8 mouse cellular contexts compared by ENCODE assay signal in genomic region chr10:20226728-20227127, GRCm38 (mm10).
DNase-seq lines count a peak whose midpoint lies in the region; ATAC-seq lines count a peak whose summit lies in the region.
"Had no signal": no experiment of that assay in that cellular context is flagged by ENCODE, and none has a peak within 500 bp of the region (broad histone marks: within the 10 kb centered on the region; RNA-seq: fewer than 3 reads in every experiment).

No protein-coding gene starts in this region.

- no peaks in the 10 kb centered on the region for H3K4me1 ChIP-seq in hindbrain, embryonic 16.5 days (ENCODE audit: control insufficient read depth, insufficient read depth, low read depth, low read length)
- 0 out of 2 replicates have a peak, but pooled peaks cover 3% of the 10 kb centered on the region for H3K4me1 ChIP-seq in hindbrain, embryonic 14.5 days (replicated peaks; ENCODE audit: control insufficient read depth, insufficient read depth, low read length)
- H3K4me1 ChIP-seq in neural tube, embryonic 13.5 days (replicated peaks), result no peaks in the 10 kb centered on the region
- H3K4me1 ChIP-seq in neural tube, embryonic 14.5 days (ENCODE audit: control insufficient read depth, insufficient read depth, low read length), result no peaks in the 10 kb centered on the region

- H3K27me3 ChIP-seq in hindbrain, embryonic 16.5 days (replicated peaks; ENCODE audit: control insufficient read depth, insufficient read depth, low read length), result no peaks in the 10 kb centered on the region
- H3K27me3 ChIP-seq in hindbrain, embryonic 14.5 days (ENCODE audit: control insufficient read depth, insufficient read depth, low read length), result no peaks in the 10 kb centered on the region
- H3K27me3 ChIP-seq in neural tube, embryonic 13.5 days, result no peaks in the 10 kb centered on the region
- no peaks in the 10 kb centered on the region for H3K27me3 ChIP-seq in neural tube, embryonic 14.5 days (ENCODE audit: control insufficient read depth, insufficient read depth, low read length)

- no peak overlapping the region for H3K4me2 ChIP-seq in hindbrain, embryonic 16.5 days (ENCODE audit: low read length)
- no peak overlapping the region for H3K4me2 ChIP-seq in hindbrain, embryonic 14.5 days (replicated peaks)
- no peak overlapping the region for H3K4me2 ChIP-seq in neural tube, embryonic 13.5 days
- no peak overlapping the region for H3K4me2 ChIP-seq in neural tube, embryonic 14.5 days (ENCODE audit: low read depth, low read length)

- no peaks in the 10 kb centered on the region for H3K9me3 ChIP-seq in hindbrain, embryonic 16.5 days (ENCODE audit: control insufficient read depth, low read length)
- no peaks in the 10 kb centered on the region for H3K9me3 ChIP-seq in hindbrain, embryonic 14.5 days (ENCODE audit: control insufficient read depth, low read length)
- H3K9me3 ChIP-seq in neural tube, embryonic 13.5 days, result no peaks in the 10 kb centered on the region
- H3K9me3 ChIP-seq in neural tube, embryonic 14.5 days (ENCODE audit: control insufficient read depth, low read length), result no peaks in the 10 kb centered on the region

- H3K27ac ChIP-seq in hindbrain, embryonic 16.5 days (ENCODE audit: low read depth, low read length), result no peak overlapping the region
- H3K27ac ChIP-seq in hindbrain, embryonic 14.5 days, result no peak overlapping the region
- peak overlapping the region; percentile 29; the same call in 1 of the 2 replicates for H3K27ac ChIP-seq in neural tube, embryonic 13.5 days (replicated peaks)
- 0 out of 2 replicates have a peak overlapping the region, but pooled peaks have one; percentile 12 for H3K27ac ChIP-seq in neural tube, embryonic 14.5 days (ENCODE audit: low read depth, low read length)

- WGBS in hindbrain, embryonic 16.5 days, result 46% methylated on average over 4 of the region's 4 CpGs
- WGBS in hindbrain, embryonic 14.5 days, result 41% methylated on average over 4 of the region's 4 CpGs
- WGBS in neural tube, embryonic 13.5 days, result 48% methylated on average over 4 of the region's 4 CpGs
- WGBS in neural tube, embryonic 14.5 days, result 45% methylated on average over 4 of the region's 4 CpGs

- no peak overlapping the region for H3K9ac ChIP-seq in hindbrain, embryonic 16.5 days (ENCODE audit: low read depth, low read length)
- no peak overlapping the region for H3K9ac ChIP-seq in hindbrain, embryonic 14.5 days
- H3K9ac ChIP-seq in neural tube, embryonic 13.5 days, result no peak overlapping the region
- no peak overlapping the region for H3K9ac ChIP-seq in neural tube, embryonic 14.5 days (replicated peaks; ENCODE audit: low read depth, low read length)

- ATAC-seq in hindbrain, embryonic 16.5 days, result peak; percentile 72
- no peak for ATAC-seq in hindbrain, embryonic 14.5 days (ENCODE audit: low FRiP score)
- no peak for ATAC-seq in neural tube, embryonic 13.5 days (ENCODE audit: low read depth)
- peak; percentile 41; the same call in 1 of the 2 replicates for ATAC-seq in neural tube, embryonic 14.5 days (ENCODE audit: low read depth)

- H3K36me3 ChIP-seq in hindbrain, embryonic 16.5 days (ENCODE audit: control insufficient read depth, insufficient read depth, low read length), result no peaks in the 10 kb centered on the region
- H3K36me3 ChIP-seq in hindbrain, embryonic 14.5 days (replicated peaks; ENCODE audit: control insufficient read depth, insufficient read depth), result no peaks in the 10 kb centered on the region
- H3K36me3 ChIP-seq in neural tube, embryonic 13.5 days, result no peaks in the 10 kb centered on the region
- no peaks in the 10 kb centered on the region for H3K36me3 ChIP-seq in neural tube, embryonic 14.5 days (ENCODE audit: control insufficient read depth, insufficient read depth, low read length)

- no peak overlapping the region for H3K4me3 ChIP-seq in hindbrain, embryonic 16.5 days (ENCODE audit: low read length)
- no peak overlapping the region for H3K4me3 ChIP-seq in hindbrain, embryonic 14.5 days (replicated peaks; ENCODE audit: low read length)
- H3K4me3 ChIP-seq in neural tube, embryonic 13.5 days, result no peak overlapping the region
- H3K4me3 ChIP-seq in neural tube, embryonic 14.5 days (ENCODE audit: low read depth, low read length), result no peak overlapping the region

- no peak for DNase-seq in hindbrain, embryonic 14.5 days (ENCODE audit: low spot score)
- no peak for DNase-seq in neural tube, embryonic 10.5 days (ENCODE audit: extremely low spot score, low spot score)
- DNase-seq in cerebellum, adult 9-10 months, result peak; percentile 63
- no peak for DNase-seq in right cerebral cortex, postnatal 4 days
- DNase-seq: spleen, adult 18-20 months had no signal

Comparison
In these comparisons a context has a peak if more than half of its experiments do, and no peak if none do; other contexts are left out.
1. ATAC-seq: peak in hindbrain, embryonic 16.5 days (single experiment) and neural tube, embryonic 14.5 days (single experiment); none in hindbrain, embryonic 14.5 days (single experiment) and neural tube, embryonic 13.5 days (single experiment).
2. H3K27ac ChIP-seq: peak in neural tube, embryonic 13.5 days (single experiment) and neural tube, embryonic 14.5 days (single experiment); none in hindbrain, embryonic 16.5 days (single experiment) and hindbrain, embryonic 14.5 days (single experiment).